Mouse (Mus musculus): Measurements from ENCODE around the gene Efna3.

DNA sequence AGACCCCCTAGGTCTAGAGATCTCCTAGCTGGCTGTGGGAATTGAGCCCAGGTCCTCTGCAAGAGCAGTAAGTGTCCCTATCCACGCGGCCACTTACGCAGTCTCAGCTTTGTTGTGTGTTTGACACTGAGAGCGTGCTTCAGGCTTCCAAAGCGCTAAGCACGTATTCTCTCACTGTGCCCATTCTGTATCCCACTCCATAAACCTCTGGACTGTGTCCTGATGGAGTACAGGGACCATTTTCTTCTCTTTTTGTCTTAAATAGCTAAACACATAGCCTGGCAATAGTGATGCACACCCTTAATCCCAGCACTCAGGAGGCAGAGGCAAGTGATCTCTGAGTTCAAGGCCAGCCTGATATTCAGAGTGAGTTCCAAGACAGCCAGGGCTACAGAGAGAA lies 23.9 kb downstream of the Efna3 start:
- no peak for TF ChIP-seq CTCF (conservative IDR thresholded peaks at IDR 0.05; ENCODE audit: low read length)
- TF ChIP-seq NANOG (IDR thresholded peaks at IDR 0.05; ENCODE audit: borderline replicate concordance, low read length), result no peak
- TF ChIP-seq POU5F1 (IDR thresholded peaks at IDR 0.05; ENCODE audit: borderline replicate concordance, low read length), result no peak
